Mouse (Mus musculus): ENCODE measurements around the gene Prss42.

DNA sequence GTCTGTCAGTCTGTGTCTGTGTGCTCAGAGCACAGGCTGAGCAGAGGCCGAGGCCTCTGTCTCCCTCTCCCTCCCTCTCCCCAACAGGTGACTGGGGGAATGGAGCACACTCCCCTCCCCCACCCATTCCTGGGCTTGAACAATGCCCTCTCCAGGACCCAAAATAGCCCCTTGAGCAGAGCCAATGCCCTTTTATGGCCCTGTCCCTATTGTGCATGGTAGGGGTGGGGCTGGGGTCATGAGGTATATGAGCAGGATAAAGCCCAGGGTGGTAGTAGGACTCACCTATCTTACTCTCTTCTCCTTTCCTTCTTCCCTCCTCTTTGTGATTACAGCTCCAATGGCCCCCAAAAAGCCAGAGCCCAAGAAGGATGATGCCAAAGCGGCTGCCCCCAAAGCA, 34.6 kb upstream of the Prss42 start:
- TF ChIP-seq CTCF (IDR thresholded peaks at IDR 0.05; ENCODE audit: control insufficient read depth, insufficient read depth, low read length) (no peak), POLR2A (IDR thresholded peaks at IDR 0.05; ENCODE audit: borderline replicate concordance, control insufficient read depth, low read depth, low read length) (no peak)

All from bone marrow, adult 2 months (tissue).